Mouse (Mus musculus) liver, embryonic 14.5 days (tissue): ENCODE results near the gene Cd28. TPM values are rescaled to one million over a fixed set of nuclear protein-coding genes. Genes with fewer than 3 reads are reported as not detected.

ENCODE experiments used
- ATAC-seq: fragments of 200-750 bp; cut with Nextera tagmentation; 2 replicates; pipeline ENCODE4 v1.8.0; 2017; ENCODE audit warnings: moderate number of reproducible peaks, mild to moderate bottlenecking, moderate library complexity; ENCODE audit not compliant: insufficient read depth
- DNase-seq, 3 experiments: peaks; one replicate each; pipeline ENCODE4 v3.0.0-alpha.2; 2012 to 2013; ENCODE audit warnings: low read depth in 3 of 3, low spot score in 3 of 3
- H3K27ac ChIP-seq: fragments of 300-500 bp; sonication (generic); 2 replicates; pipeline ENCODE4 v1.5.1; 2014; ENCODE audit warnings: moderate library complexity, mild to moderate bottlenecking, control low read depth, inconsistent platforms
- H3K27me3 ChIP-seq: fragments of 300-500 bp; sonication (generic); 2 replicates; pipeline ENCODE4 v1.6.1; 2014; ENCODE audit warnings: mild to moderate bottlenecking, low read length, moderate library complexity; ENCODE audit not compliant: control insufficient read depth, insufficient read depth
- H3K36me3 ChIP-seq: fragments of 300-500 bp; sonication (generic); replicated peaks from 2 replicates; pipeline ENCODE4 v1.6.1; 2014; ENCODE audit warnings: low read depth; ENCODE audit not compliant: control insufficient read depth, insufficient read depth
- H3K4me1 ChIP-seq, 2 experiments: fragments of 200-500 bp in 1 of 2; fragments of 300-500 bp in 1 of 2; sonication (generic) in 1 of 2; replicated peaks; 2 replicates each; pipeline ENCODE4 v1.6.1; 2012 to 2014; ENCODE audit warnings: antibody characterized with exemption in 1 of 2, inconsistent platforms in 1 of 2, low read length in 1 of 2; ENCODE audit not compliant: control insufficient read depth in 2 of 2, insufficient read depth in 2 of 2
- H3K4me2 ChIP-seq: fragments of 300-500 bp; sonication (generic); 2 replicates; pipeline ENCODE4 v1.6.1; 2014; ENCODE audit warnings: low read depth, mild to moderate bottlenecking, control low read depth, moderate library complexity
- H3K4me3 ChIP-seq, 2 experiments: fragments of 200-500 bp in 1 of 2; fragments of 300-500 bp in 1 of 2; sonication (generic) in 1 of 2; 2 replicates each; pipeline ENCODE4 v1.5.1; 2012 to 2014; ENCODE audit warnings: low read depth in 2 of 2, low read length in 2 of 2, mild to moderate bottlenecking in 2 of 2, control low read depth in 1 of 2, inconsistent platforms in 1 of 2, moderate library complexity in 1 of 2; ENCODE audit not compliant: insufficient read depth in 1 of 2
- H3K9ac ChIP-seq: fragments of 300-500 bp; sonication (generic); replicated peaks from 2 replicates; pipeline ENCODE4 v1.6.1; 2014; ENCODE audit warnings: mild to moderate bottlenecking, control low read depth, moderate library complexity
- H3K9me3 ChIP-seq: fragments of 300-500 bp; sonication (generic); 2 replicates; pipeline ENCODE4 v1.6.1; 2016; ENCODE audit warnings: low read length, mixed read lengths; ENCODE audit not compliant: control insufficient read depth
- CTCF ChIP-seq: IDR thresholded peaks from 2 replicates; pipeline ENCODE4 v1.5.1; 2016; ENCODE audit warnings: antibody characterized with exemption, low read depth, control low read depth
- EP300 ChIP-seq: IDR thresholded peaks from 2 replicates; pipeline ENCODE4 v1.6.1; 2016; ENCODE audit warnings: antibody characterized with exemption, low read depth
- WGBS: fragments of 180-500 bp; shearing (Covaris S2); extraction: QIAGEN DNeasy Blood & Tissue Kit; methylation state at CpG from one replicate; pipeline ENCODE4 v1.1.7; 2014; ENCODE audit not compliant: insufficient replicate concordance; 5-methylcytosine and 5-hydroxymethylcytosine counted together
- polyA plus RNA-seq, 2 experiments: library from polyadenylated mRNA; depleted of rRNA in 1 of 2; stranded (reverse) in 1 of 2; unstranded in 1 of 2; fragments of >200 nt; fragmentation: Nextera tagmentation in 1 of 2; extraction: Ambion mirVana in 1 of 2; gene quantifications; 2 replicates each; pipeline versions ENCODE4 v1.2.1 to v1.2.3; 2012 to 2014

The Cd28 gene
- polyA plus RNA-seq, 2 experiments: 0.04 TPM; not detected in 1

DNA sequence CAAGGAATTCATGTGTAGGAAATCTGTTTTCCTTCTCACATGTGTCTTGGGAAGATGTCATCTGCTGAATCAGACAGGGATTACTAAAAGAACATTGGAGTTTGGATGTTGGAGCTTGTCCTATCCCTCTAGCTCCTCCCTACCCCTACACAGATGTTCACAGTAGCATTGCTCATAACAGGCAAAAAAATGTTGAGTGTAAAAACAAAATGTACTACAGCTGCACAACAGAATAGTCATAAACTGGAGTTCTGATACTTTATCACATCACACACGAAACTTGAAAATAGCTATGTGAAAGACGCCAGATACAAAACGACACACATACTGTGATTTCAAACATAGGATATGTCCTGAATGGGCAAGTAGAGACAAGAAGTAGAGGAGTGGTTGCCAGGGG is 43.9 kb downstream of the Cd28 start:
- H3K4me1 ChIP-seq: no peaks in the 10 kb centered on the region
- ATAC-seq (no peak), DNase-seq (no peak)
- H3K9ac ChIP-seq: no peak overlapping the region
- 60% methylated on average over 3 of the region's 3 CpGs for WGBS
- H3K27me3 ChIP-seq: no peaks in the 10 kb centered on the region
- no peak overlapping the region for H3K4me3 ChIP-seq
- TF ChIP-seq CTCF (no peak), EP300 (no peak)
- no peak overlapping the region for H3K4me2 ChIP-seq
- H3K36me3 ChIP-seq: no peaks in the 10 kb centered on the region
- no peak overlapping the region for H3K27ac ChIP-seq
- H3K9me3 ChIP-seq: no peaks in the 10 kb centered on the region

DNA sequence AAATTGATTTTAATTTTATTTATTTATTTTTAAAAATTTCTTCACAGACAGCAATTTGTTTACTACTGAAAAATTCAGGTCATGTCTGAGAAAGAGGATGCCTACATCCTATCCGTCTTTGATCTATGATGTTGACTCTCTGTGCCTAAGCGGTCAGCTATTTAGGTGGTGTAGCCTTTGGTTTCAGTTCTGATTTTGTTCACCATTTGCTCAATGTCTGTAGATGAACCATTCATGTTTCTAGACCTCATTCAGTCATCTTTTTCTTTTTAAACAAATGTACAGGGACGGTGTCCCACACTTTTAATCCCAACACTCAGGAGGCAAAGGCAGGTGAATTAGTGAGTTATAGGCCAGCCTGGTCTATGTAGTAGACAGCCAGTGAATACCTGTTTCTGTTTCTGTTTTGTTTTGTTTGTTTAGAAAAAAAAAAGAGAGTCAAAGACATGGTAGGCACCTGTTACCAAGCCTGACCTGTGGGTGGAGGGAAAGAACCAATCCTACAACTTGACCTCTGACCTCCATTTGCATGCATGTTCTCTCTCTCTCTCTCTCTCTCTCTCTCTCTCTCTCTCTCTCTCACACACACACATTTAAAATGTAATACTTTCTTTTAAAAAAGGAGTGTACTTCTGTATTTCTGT is 45.0 kb downstream of the Cd28 start:
- H3K4me1 ChIP-seq: no peaks in the 10 kb centered on the region
- DNase-seq: no peak
- TF ChIP-seq EP300: no peak
- no peak for TF ChIP-seq CTCF
- no peak overlapping the region for H3K27ac ChIP-seq
- no peaks in the 10 kb centered on the region for H3K27me3 ChIP-seq
- no peak overlapping the region for H3K9ac ChIP-seq
- ATAC-seq: no peak
- no peak overlapping the region for H3K4me3 ChIP-seq
- H3K36me3 ChIP-seq: no peaks in the 10 kb centered on the region
- no peaks in the 10 kb centered on the region for H3K9me3 ChIP-seq
- no peak overlapping the region for H3K4me2 ChIP-seq
- 77% methylated on average over 3 of the region's 3 CpGs for WGBS

DNA sequence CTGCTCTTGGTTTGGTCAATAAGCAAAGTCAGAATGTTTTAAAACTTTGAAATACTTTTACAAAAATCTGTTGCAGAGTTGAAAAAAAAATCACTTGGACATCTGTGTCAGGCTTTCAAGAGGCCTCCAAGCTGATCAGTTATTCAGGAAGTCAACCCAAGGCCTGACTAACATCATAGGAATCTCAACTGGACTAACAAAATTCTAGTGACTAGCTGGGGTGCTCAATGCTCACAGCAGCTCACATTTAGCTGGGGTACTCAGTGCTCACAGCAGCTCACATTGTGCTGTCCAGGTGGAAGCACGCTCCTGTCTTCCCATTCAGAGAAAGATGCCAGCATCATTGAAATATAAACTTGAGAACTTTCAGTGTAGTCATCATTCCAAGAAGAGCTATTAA is 45.9 kb downstream of the Cd28 start:
- H3K9ac ChIP-seq: no peak overlapping the region
- H3K36me3 ChIP-seq: no peaks in the 10 kb centered on the region
- no peaks in the 10 kb centered on the region for H3K27me3 ChIP-seq
- no peaks in the 10 kb centered on the region for H3K9me3 ChIP-seq
- H3K4me3 ChIP-seq: no peak overlapping the region
- H3K4me2 ChIP-seq: no peak overlapping the region
- DNase-seq (no peak), ATAC-seq (no peak)
- H3K27ac ChIP-seq: no peak overlapping the region
- TF ChIP-seq EP300 (no peak), CTCF (no peak)
- WGBS: 71% methylated on average over 1 of the region's 1 CpGs
- H3K4me1 ChIP-seq: no peaks in the 10 kb centered on the region

DNA sequence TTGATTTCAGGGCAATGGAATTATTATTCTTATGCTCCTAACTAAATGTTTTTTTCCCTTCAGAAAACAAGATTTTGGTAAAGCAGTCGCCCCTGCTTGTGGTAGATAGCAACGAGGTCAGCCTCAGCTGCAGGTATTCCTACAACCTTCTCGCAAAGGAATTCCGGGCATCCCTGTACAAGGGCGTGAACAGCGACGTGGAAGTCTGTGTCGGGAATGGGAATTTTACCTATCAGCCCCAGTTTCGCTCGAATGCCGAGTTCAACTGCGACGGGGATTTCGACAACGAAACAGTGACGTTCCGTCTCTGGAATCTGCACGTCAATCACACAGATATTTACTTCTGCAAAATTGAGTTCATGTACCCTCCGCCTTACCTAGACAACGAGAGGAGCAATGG is 46.3 kb downstream of the Cd28 start:
- no peak overlapping the region for H3K4me3 ChIP-seq
- no peaks in the 10 kb centered on the region for H3K9me3 ChIP-seq
- H3K36me3 ChIP-seq: no peaks in the 10 kb centered on the region
- ATAC-seq: no peak
- no peak overlapping the region for H3K9ac ChIP-seq
- TF ChIP-seq EP300 (no peak), CTCF (no peak)
- H3K4me2 ChIP-seq: no peak overlapping the region
- H3K27me3 ChIP-seq: no peaks in the 10 kb centered on the region
- H3K4me1 ChIP-seq: no peaks in the 10 kb centered on the region
- H3K27ac ChIP-seq: no peak overlapping the region
- WGBS: 80% methylated on average over 20 of the region's 20 CpGs
- DNase-seq: no peak

DNA sequence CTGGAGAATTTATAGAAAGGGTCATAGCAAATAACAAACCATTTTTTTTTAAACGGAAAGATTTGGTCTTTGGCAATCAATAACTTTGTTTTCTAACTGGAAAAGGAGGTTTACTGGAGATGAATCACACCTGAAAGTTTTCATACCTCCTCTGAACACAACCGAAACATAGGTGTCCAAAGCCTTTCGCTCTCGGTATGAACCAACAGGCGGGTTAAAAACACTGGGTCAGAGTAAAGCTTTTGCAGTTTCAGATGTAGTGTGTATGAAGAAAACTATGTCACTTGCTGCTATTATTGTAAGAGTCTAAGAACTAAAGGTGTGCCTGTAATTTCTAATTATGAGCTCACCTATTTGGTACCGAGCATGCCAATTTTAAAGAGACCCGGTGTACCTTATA is 55.2 kb downstream of the Cd28 start:
- DNase-seq (no peak), ATAC-seq (no peak)
- Histone ChIP-seq H3K9ac (no peak overlapping the region), H3K27ac (no peak overlapping the region), H3K4me1 (no peaks in the 10 kb centered on the region; a peak in 1 of 4 replicates), H3K27me3 (no peaks in the 10 kb centered on the region), H3K36me3 (no peaks in the 10 kb centered on the region), H3K4me2 (no peak overlapping the region), H3K9me3 (no peaks in the 10 kb centered on the region), H3K4me3 (no peak overlapping the region)
- WGBS: 79% methylated on average over 7 of the region's 7 CpGs
- TF ChIP-seq CTCF (no peak), EP300 (no peak)
